Mouse (Mus musculus): ENCODE measurements around the gene Tsen54.

GRCm38 (mm10) chr11:115839732-115840131, 25.2 kb downstream of the Tsen54 start:
- no peak for TF ChIP-seq CTCF (IDR thresholded peaks at IDR 0.05; ENCODE audit: low read depth)
- TF ChIP-seq EP300 (IDR thresholded peaks at IDR 0.05; ENCODE audit: low read depth): no peak
